Mouse (Mus musculus): ENCODE results near the gene Utrn.
A peak's percentile ranks its signal among the peaks of the same experiment; 100 is the strongest.

DNA sequence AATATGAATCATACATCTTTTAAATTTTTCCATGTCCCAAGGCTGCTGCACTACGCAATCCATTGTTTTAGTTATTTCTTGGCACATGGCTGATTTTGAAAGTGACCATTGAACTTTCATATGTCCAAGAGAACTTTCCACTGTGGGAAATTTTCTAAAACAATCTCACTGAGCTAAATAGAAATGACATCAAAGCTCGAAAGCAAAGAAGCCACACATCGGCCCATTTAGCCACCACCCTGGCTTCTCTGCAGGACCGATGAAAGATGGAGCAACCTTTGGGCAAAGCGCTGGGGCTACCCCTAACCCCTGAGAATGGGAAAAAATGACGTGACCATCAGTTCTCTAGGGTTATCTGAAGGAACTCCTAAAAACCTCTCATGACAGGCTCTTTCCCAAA lies 52.6 kb downstream of the Utrn start:
- no peak for TF ChIP-seq CTCF (conservative IDR thresholded peaks at IDR 0.05 in 1 of 2, IDR thresholded peaks at IDR 0.05 in 1 of 2; ENCODE audit: low read depth in 2 of 2, low read length in 2 of 2)
- TF ChIP-seq EP300 (IDR thresholded peaks at IDR 0.05; ENCODE audit: low read length) = 0 out of 2 replicates have a peak, but pooled peaks have one; percentile 36
- no peak for TF ChIP-seq CHD1 (IDR thresholded peaks at IDR 0.05; ENCODE audit: low read depth, low read length)
- no peak for TF ChIP-seq GABPA (IDR thresholded peaks at IDR 0.05; ENCODE audit: insufficient replicate concordance, low read depth, low read length)
- TF ChIP-seq POLR2A (IDR thresholded peaks at IDR 0.05; ENCODE audit: low read depth, low read length) = no peak
- TF ChIP-seq BHLHE40 (IDR thresholded peaks at IDR 0.05; ENCODE audit: low read depth, low read length) = peak; percentile 57
- TF ChIP-seq USF1 (IDR thresholded peaks at IDR 0.05; ENCODE audit: low read depth, low read length) = no peak
- 0 out of 2 replicates have a peak, but pooled peaks have one; percentile 29 for TF ChIP-seq MYC (IDR thresholded peaks at IDR 0.05; ENCODE audit: low read depth, low read length)
